Mouse (Mus musculus) heart, embryonic 12.5 days (tissue): Measurements from ENCODE around the gene Gcnt4. TPM values are rescaled to one million over a fixed set of nuclear protein-coding genes. Genes with fewer than 3 reads are reported as not detected.

Source experiments
- ATAC-seq: fragments of 200-750 bp; cut with Nextera tagmentation; 2 replicates; pipeline ENCODE4 v1.8.0; 2017; ENCODE audit warnings: moderate TSS enrichment, moderate library complexity; ENCODE audit not compliant: insufficient number of reproducible peaks, low FRiP score
- H3K27ac ChIP-seq: fragments of 300-500 bp; sonication (generic); 2 replicates; pipeline ENCODE4 v1.5.1; 2016; ENCODE audit warnings: mild to moderate bottlenecking, moderate library complexity; ENCODE audit not compliant: poor library complexity, severe bottlenecking
- H3K27me3 ChIP-seq: fragments of 300-500 bp; sonication (generic); replicated peaks from 2 replicates; pipeline ENCODE4 v1.6.1; 2016; ENCODE audit warnings: mild to moderate bottlenecking, moderate library complexity
- H3K36me3 ChIP-seq: fragments of 300-500 bp; sonication (generic); 2 replicates; pipeline ENCODE4 v1.6.1; 2016; ENCODE audit warnings: mild to moderate bottlenecking, moderate library complexity
- H3K4me1 ChIP-seq: fragments of 300-500 bp; sonication (generic); replicated peaks from 2 replicates; pipeline ENCODE4 v1.6.1; 2016; ENCODE audit warnings: mild to moderate bottlenecking
- H3K4me2 ChIP-seq: fragments of 300-500 bp; sonication (generic); 2 replicates; pipeline ENCODE4 v1.6.1; 2016; ENCODE audit warnings: mild to moderate bottlenecking, moderate library complexity
- H3K4me3 ChIP-seq: fragments of 300-500 bp; sonication (generic); 2 replicates; pipeline ENCODE4 v1.5.1; 2016; ENCODE audit warnings: mild to moderate bottlenecking
- H3K9ac ChIP-seq: fragments of 300-500 bp; sonication (generic); 2 replicates; pipeline ENCODE4 v1.6.1; 2016; ENCODE audit warnings: mild to moderate bottlenecking, moderate library complexity
- H3K9me3 ChIP-seq: fragments of 300-500 bp; sonication (generic); replicated peaks from 2 replicates; pipeline ENCODE4 v1.6.1; 2016; ENCODE audit warnings: mild to moderate bottlenecking, moderate library complexity
- whole genome bisulfite sequencing: fragments of 180-500 bp; shearing (Covaris S2); methylation state at CpG from one replicate; pipeline ENCODE4 v1.1.7; 2016; 5-methylcytosine and 5-hydroxymethylcytosine counted together
- polyA plus RNA-seq: library from polyadenylated mRNA; unstranded; fragments of >200 nt; fragmentation: Nextera tagmentation; extraction: Ambion mirVana; gene quantifications from 2 replicates; pipeline ENCODE4 v1.2.1, GENCODE M21; 2016

Gcnt4 gene
- polyA plus RNA-seq, 1 experiment from 2014 or later = 0.95 TPM

DNA sequence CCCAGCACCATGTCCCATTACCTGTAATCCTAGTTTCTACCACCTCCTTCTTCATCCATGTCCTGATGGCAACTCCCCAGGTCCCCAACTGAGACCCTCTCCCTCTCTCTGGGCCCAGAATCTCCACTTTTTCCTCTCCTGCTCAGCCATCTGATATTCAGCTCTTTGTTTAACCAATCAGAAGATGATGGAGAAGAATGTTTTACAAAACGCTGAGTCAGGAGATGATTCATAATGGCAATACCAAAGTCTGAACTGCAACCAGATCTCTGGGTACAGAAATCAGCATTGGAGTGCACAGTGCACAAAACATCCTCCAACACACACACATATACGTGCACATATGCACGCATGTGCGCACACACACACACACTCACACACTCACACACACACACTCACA lies 48.8 kb downstream of the Gcnt4 start:
- H3K9ac ChIP-seq = no peak overlapping the region
- H3K36me3 ChIP-seq = no peaks in the 10 kb centered on the region
- no peaks in the 10 kb centered on the region for H3K27me3 ChIP-seq
- no peaks in the 10 kb centered on the region for H3K9me3 ChIP-seq
- no peak overlapping the region for H3K4me2 ChIP-seq
- H3K4me3 ChIP-seq = no peak overlapping the region
- peaks cover 14% of the 10 kb centered on the region for H3K4me1 ChIP-seq
- H3K27ac ChIP-seq = no peak overlapping the region
- ATAC-seq = no peak
- 92% methylated on average over 4 of the region's 4 CpGs for WGBS

GRCm38 (mm10) chr13:96976986-96977595 lies 52.6 kb downstream of the Gcnt4 start:
- no peak for ATAC-seq
- H3K36me3 ChIP-seq = no peaks in the 10 kb centered on the region
- H3K4me1 ChIP-seq = peaks cover 4% of the 10 kb centered on the region
- H3K27me3 ChIP-seq = no peaks in the 10 kb centered on the region
- no peak overlapping the region for H3K4me3 ChIP-seq
- 77% methylated on average over 6 of the region's 6 CpGs for WGBS
- H3K27ac ChIP-seq = no peak overlapping the region
- no peaks in the 10 kb centered on the region for H3K9me3 ChIP-seq
- no peak overlapping the region for H3K4me2 ChIP-seq
- H3K9ac ChIP-seq = no peak overlapping the region

- H3K9ac ChIP-seq = no peak overlapping the region
- H3K4me1 ChIP-seq = peaks cover 14% of the 10 kb centered on the region
- no peak overlapping the region for H3K4me3 ChIP-seq
- H3K4me2 ChIP-seq = no peak overlapping the region
- H3K36me3 ChIP-seq = no peaks in the 10 kb centered on the region
- no peak for ATAC-seq
- H3K9me3 ChIP-seq = no peaks in the 10 kb centered on the region
- H3K27ac ChIP-seq = no peak overlapping the region
- no peaks in the 10 kb centered on the region for H3K27me3 ChIP-seq
These were observed 56.1 kb downstream of the Gcnt4 start for GRCm38 (mm10) chr13:96980561-96980960.

GRCm38 (mm10) chr13:96983251-96984126 lies 59.0 kb downstream of the Gcnt4 start:
- Histone ChIP-seq H3K4me1 (peaks cover 21% of the 10 kb centered on the region), H3K9ac (no peak overlapping the region), H3K27ac (no peak overlapping the region), H3K9me3 (no peaks in the 10 kb centered on the region), H3K27me3 (no peaks in the 10 kb centered on the region), H3K4me2 (peak overlapping the region; percentile 49), H3K4me3 (no peak overlapping the region), H3K36me3 (no peaks in the 10 kb centered on the region)
- no peak for ATAC-seq
- WGBS = 50% methylated on average over 26 of the region's 26 CpGs

DNA sequence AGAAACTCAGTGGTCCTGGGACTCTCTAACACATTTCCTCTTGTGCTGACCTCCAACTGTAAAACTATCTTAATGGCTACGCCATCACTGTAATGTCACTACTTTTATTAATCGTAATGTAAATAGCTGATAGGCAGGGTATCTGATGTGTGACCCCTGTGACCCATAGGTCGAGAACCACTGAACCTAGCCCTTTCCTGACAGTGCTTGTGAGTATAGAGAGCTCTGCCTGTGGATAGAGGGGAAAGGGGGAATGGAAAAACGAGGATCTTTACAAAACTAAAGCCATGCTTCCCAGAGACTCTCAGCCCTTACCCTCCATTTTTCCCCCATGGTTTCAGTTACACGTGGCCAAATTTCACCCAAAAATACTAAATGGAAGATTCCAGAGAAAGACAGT lies 60.2 kb downstream of the Gcnt4 start:
- WGBS = 70% methylated on average over 5 of the region's 5 CpGs
- peaks cover 21% of the 10 kb centered on the region for H3K4me1 ChIP-seq
- H3K27me3 ChIP-seq = no peaks in the 10 kb centered on the region
- no peaks in the 10 kb centered on the region for H3K36me3 ChIP-seq
- H3K27ac ChIP-seq = no peak overlapping the region
- no peak for ATAC-seq
- no peak overlapping the region for H3K4me2 ChIP-seq
- H3K9ac ChIP-seq = no peak overlapping the region
- no peak overlapping the region for H3K4me3 ChIP-seq
- H3K9me3 ChIP-seq = no peaks in the 10 kb centered on the region

GRCm38 (mm10) chr13:96985599-96986275 lies 61.2 kb downstream of the Gcnt4 start:
- Histone ChIP-seq H3K4me2 (no peak overlapping the region), H3K9ac (no peak overlapping the region), H3K27ac (no peak overlapping the region), H3K4me3 (no peak overlapping the region), H3K36me3 (no peaks in the 10 kb centered on the region), H3K9me3 (no peaks in the 10 kb centered on the region), H3K4me1 (peaks cover 21% of the 10 kb centered on the region), H3K27me3 (no peaks in the 10 kb centered on the region)
- ATAC-seq = no peak
- WGBS = 42% methylated on average over 12 of the region's 12 CpGs

DNA sequence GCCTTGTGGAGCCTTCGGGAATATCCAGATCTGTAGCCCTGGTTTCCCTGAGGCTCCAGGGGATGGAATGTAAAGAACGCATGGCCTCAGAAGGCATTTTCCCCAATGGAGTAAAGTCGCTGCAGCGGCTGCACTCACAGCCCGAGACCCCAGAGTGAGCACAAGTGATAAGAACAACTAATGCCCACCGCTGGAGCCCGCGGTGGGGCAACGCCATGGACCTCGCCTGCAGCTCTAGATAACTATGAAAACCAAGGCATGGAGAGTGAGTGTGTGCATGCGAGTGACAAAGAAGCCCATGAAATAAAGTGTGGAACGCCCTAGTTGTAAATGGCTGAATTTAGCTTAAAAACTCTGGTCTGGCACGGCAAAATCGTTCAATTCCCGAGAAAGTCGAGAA lies 64.6 kb downstream of the Gcnt4 start:
- no peaks in the 10 kb centered on the region for H3K9me3 ChIP-seq
- no peaks in the 10 kb centered on the region for H3K27me3 ChIP-seq
- no peak for ATAC-seq
- peaks cover 11% of the 10 kb centered on the region for H3K4me1 ChIP-seq
- WGBS = 79% methylated on average over 16 of the region's 16 CpGs
- no peak overlapping the region for H3K4me3 ChIP-seq
- H3K4me2 ChIP-seq = no peak overlapping the region
- H3K27ac ChIP-seq = no peak overlapping the region
- H3K36me3 ChIP-seq = no peaks in the 10 kb centered on the region
- no peak overlapping the region for H3K9ac ChIP-seq

DNA sequence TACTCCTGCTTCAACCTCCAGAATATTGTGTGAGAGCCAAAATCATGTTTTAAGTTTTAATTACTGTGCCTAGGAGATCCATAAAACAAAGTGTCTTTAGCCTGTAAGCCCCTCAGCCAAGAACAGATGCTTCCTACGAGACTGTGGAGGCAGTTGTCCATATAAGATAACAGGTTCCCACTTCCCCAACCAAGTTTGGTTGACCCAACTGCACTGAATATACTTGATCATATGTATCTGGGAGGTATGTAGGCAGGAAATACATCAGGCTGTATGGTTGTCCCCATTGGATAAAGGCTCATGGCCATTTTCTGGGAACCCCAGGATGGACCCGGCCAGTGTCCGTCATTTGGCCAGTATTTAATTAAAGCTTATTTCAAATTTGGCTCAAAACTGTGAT lies 65.6 kb downstream of the Gcnt4 start:
- Histone ChIP-seq H3K4me3 (no peak overlapping the region), H3K4me1 (peaks cover 11% of the 10 kb centered on the region), H3K9me3 (0 out of 2 replicates have a peak, but pooled peaks cover 4% of the 10 kb centered on the region), H3K9ac (no peak overlapping the region), H3K36me3 (no peaks in the 10 kb centered on the region), H3K27me3 (no peaks in the 10 kb centered on the region), H3K27ac (no peak overlapping the region), H3K4me2 (no peak overlapping the region)
- no peak for ATAC-seq
- WGBS = 78% methylated on average over 3 of the region's 3 CpGs

DNA sequence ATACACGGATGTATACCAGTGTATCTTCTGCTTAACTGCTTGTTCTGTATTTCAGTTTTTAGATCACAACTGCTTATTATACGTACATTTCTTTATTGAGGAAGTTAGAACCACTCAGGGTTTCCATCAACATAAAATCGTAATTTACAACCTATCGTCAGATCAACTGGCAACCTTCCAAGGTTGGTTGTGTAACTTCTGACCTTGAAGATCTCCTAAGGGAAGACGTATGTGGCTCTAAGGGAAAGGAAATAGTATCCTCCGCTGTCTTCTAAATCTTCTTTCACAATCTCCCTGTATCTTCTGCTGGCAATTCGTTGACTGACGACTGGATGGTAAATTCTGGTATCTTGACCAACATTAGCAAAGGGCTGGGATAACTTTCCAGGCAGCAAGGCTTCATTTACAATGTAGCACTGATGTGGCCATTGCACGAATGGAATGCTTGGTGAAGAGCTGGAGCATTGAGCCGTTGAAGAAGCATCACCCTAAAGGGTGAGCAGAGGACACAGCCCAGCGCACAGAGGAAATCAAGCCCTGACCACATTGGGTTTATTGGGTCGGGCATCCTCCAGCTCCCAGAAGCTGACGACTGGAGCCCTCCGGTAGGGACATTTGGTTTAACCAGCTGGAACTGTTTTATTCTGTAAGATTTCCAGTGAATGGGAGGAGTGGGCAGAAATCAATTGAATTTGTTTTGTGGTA lies 66.2 kb downstream of the Gcnt4 start:
- WGBS = 79% methylated on average over 14 of the region's 14 CpGs
- ATAC-seq = no peak
- Histone ChIP-seq H3K4me2 (no peak overlapping the region), H3K27me3 (no peaks in the 10 kb centered on the region), H3K4me1 (peaks cover 6% of the 10 kb centered on the region), H3K27ac (no peak overlapping the region), H3K9ac (no peak overlapping the region), H3K36me3 (no peaks in the 10 kb centered on the region), H3K4me3 (no peak overlapping the region), H3K9me3 (0 out of 2 replicates have a peak, but pooled peaks cover 4% of the 10 kb centered on the region)

DNA sequence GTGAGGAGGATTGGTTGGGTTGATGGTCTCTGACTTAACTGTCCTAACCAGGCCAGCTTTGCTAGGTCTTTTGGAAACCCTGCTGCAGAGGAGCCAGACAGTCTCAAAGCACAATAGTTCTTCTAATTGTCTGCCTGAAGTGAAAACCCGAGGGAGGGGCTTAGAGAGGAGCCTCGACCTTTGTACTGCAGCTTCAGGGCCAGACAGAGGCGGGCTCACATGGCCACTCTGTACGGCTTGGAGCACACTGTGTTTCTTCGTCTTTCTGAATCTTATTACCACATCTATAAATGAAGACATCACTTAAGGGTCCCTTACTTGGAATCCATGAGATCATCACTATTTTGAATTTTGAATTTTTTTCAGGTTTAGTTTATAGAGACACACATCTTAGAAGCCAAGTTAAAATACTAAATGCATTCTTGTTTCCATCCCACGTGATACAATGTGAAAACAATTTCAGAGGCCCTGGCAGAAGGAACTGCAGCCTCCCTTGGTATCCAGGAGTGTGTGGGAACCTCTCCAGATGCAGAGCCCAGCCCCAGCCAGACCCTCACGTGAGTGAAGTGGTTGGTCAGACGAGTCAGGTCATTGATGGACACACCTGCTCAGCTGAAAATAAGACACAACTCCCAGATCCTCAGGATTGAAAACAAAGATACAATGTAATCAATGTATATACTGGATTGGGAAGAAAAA lies 69.0 kb downstream of the Gcnt4 start:
- no peak for ATAC-seq
- Histone ChIP-seq H3K27me3 (no peaks in the 10 kb centered on the region), H3K9ac (no peak overlapping the region), H3K4me1 (no peaks in the 10 kb centered on the region), H3K9me3 (0 out of 2 replicates have a peak, but pooled peaks cover 4% of the 10 kb centered on the region), H3K4me3 (no peak overlapping the region), H3K4me2 (no peak overlapping the region), H3K36me3 (no peaks in the 10 kb centered on the region), H3K27ac (no peak overlapping the region)
- 58% methylated on average over 8 of the region's 8 CpGs for WGBS
